Mouse (Mus musculus) cortical plate, adult 2 months (tissue): Measurements from ENCODE around the gene Htt. TPM values are rescaled to one million over a fixed set of nuclear protein-coding genes. Genes with fewer than 3 reads are reported as not detected.
"Not testable (repeated sequence)": the region's sequence is repeated elsewhere in the genome, so short reads cannot be mapped to it uniquely, and the experiment has no call there.

Source experiments
- H3K27ac ChIP-seq: fragments of 200-500 bp; 2 replicates; pipeline ENCODE4 v1.5.1; 2012; ENCODE audit warnings: low read length, control low read depth, inconsistent platforms; ENCODE audit not compliant: insufficient read depth
- H3K4me1 ChIP-seq: fragments of 200-500 bp; 2 replicates; pipeline ENCODE4 v1.6.1; 2011; ENCODE audit warnings: low read length; ENCODE audit not compliant: control insufficient read depth, insufficient read depth
- H3K4me3 ChIP-seq: fragments of 200-500 bp; 2 replicates; pipeline ENCODE4 v1.5.1; 2011; ENCODE audit warnings: mild to moderate bottlenecking, low read length, control low read depth; ENCODE audit not compliant: insufficient read depth
- CTCF ChIP-seq: fragments of 200-500 bp; IDR thresholded peaks from 2 replicates; pipeline ENCODE4 v1.5.1; 2011; ENCODE audit warnings: mild to moderate bottlenecking, control low read depth, low read length; ENCODE audit not compliant: insufficient read depth; ENCODE audit errors: extremely low read depth
- POLR2A ChIP-seq: fragments of 200-500 bp; IDR thresholded peaks from 2 replicates; pipeline ENCODE4 v1.6.1; 2011; ENCODE audit warnings: mild to moderate bottlenecking, low read length, control low read depth; ENCODE audit not compliant: insufficient read depth; ENCODE audit errors: extremely low read depth
- polyA plus RNA-seq: library from polyadenylated mRNA; depleted of rRNA; stranded (reverse); fragments of >200 nt; gene quantifications from 2 replicates; pipeline ENCODE4 v1.2.3, GENCODE M21; 2012

The Htt gene
- polyA plus RNA-seq, 1 experiment, result 43.1 TPM

DNA sequence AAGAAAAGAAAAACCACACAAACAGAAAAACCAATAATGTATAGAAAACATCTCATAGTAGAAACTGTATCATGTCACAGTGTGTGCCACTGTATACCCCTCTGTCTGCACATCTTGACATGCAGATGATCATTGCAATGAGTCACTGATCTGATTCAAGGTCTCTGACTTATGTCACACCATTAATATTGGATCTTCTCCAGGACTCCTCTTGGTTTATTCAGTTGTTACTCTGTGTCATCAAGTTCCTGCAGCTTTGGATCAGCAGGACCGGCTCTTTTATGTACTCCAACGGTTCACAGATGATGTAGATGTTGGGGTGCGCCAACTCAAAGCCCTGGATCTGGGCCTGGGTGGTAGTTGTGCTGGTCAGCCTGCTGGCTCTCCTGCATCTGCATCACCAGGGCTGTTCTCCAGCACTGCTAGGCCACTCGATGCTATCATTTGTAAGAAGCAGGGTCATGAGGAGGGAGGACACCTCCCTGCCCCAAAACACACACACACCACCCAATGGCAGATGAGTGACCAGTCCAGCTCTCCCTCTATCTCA lies 11.2 kb downstream of the Htt start:
- TF ChIP-seq CTCF, result no peak
- TF ChIP-seq POLR2A, result no peak
- Histone ChIP-seq H3K4me3 (no peak overlapping the region), H3K4me1 (no peaks in the 10 kb centered on the region; the same call in 1 of the 2 replicates), H3K27ac (no peak overlapping the region)

- no peak for TF ChIP-seq POLR2A
- no peak for TF ChIP-seq CTCF
- Histone ChIP-seq H3K27ac (no peak overlapping the region), H3K4me3 (no peak overlapping the region), H3K4me1 (no peaks in the 10 kb centered on the region; the same call in 1 of the 2 replicates)
Observed at GRCm38 (mm10) chr5:34773392-34773791, 11.9 kb downstream of the Htt start.

- Histone ChIP-seq H3K4me1 (peaks cover 2% of the 10 kb centered on the region; the same call in 1 of the 2 replicates), H3K27ac (peak overlapping the region; percentile 65; the same call in 1 of the 2 replicates), H3K4me3 (no peak overlapping the region)
- TF ChIP-seq CTCF (no peak), POLR2A (no peak)
Observed at GRCm38 (mm10) chr5:34785027-34785426, 23.5 kb downstream of the Htt start.

GRCm38 (mm10) chr5:34791141-34791540 lies 29.6 kb downstream of the Htt start:
- Histone ChIP-seq H3K4me3 (no peak overlapping the region), H3K27ac (no peak overlapping the region), H3K4me1 (no peaks in the 10 kb centered on the region)
- TF ChIP-seq CTCF (no peak), POLR2A (no peak)

DNA sequence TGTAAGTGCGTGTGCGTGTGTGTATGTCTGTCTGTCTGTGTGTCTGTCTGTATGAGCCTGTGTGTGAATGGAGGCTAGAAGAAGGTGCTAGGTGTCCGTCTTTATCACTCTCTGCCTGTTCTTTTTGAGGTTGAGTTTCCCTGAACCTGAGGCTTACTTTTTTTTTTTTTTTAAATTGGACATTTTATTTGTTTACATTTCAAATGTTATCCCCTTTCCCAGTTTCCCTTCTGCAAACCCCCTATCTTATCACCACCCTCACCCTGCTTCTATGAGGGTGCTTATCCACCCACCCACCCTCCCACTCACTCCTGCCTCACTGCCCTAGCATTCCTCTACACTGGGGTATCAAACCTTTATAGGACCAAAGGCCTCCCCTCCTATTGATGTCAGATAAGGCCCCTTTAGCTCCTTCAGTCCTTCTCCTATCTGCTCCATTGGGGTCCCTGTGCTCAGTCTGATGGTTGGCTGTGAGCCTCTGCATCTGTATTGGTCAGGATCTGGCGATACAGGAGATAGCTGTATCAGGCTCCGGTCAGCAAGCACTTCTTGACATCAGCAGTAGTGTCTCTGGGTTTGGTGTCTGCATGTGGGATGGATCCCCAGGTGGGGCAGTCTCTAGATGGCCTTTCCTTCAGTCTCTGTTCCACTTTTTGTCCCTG lies 38.9 kb downstream of the Htt start:
- no peaks in the 10 kb centered on the region for H3K4me1 ChIP-seq
- H3K4me3 ChIP-seq, result no peak overlapping the region
- H3K27ac ChIP-seq, result no peak overlapping the region
- no peak for TF ChIP-seq POLR2A
- TF ChIP-seq CTCF, result no peak

- no peak for TF ChIP-seq CTCF
- TF ChIP-seq POLR2A, result no peak
Observed at GRCm38 (mm10) chr5:34806038-34806437, 44.5 kb downstream of the Htt start.

DNA sequence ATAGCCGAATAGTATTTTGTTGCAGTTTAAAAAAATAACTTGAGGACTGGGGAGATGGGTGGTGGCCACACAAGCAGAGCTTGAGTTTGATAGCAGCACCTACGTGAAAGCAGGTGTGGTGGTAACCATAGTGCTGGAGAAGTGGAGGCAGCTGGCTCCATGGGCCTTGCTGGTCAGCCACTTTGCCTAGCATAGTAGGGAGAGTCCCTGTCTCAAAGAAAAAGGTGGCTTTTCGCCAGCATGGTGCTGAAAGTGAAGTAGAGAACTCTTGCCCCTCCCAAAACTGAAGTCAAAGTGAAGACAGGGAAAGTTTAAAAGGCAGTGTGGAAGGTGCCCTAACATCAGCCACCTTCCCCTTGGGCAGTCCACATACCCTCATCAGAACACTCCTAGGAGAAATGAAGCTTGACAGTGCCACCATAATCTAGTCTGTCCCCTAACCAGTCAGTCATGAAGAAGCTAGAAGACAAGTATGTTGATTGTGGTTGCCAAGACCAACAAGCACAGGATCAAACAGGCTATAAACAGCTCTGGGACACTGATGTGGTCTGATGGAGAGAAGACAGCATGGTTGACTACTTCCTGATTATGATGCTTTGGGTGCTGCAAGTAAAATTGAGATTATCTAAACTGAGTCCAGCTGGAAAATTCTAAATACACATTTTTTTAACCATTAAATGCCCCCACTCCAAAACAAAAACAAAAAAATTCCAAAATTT lies 61.0 kb downstream of the Htt start:
- no peak overlapping the region for H3K27ac ChIP-seq
- TF ChIP-seq POLR2A (no peak), CTCF (no peak)
- H3K4me3 ChIP-seq, result no peak overlapping the region
- H3K4me1 ChIP-seq, result no peaks in the 10 kb centered on the region

More at GRCm38 (mm10) chr5:34806038-34806437, 44.5 kb downstream of the Htt start:
- no peak overlapping the region for H3K27ac ChIP-seq
- H3K4me3 ChIP-seq, result no peak overlapping the region
- no peaks in the 10 kb centered on the region for H3K4me1 ChIP-seq

GRCm38 (mm10) chr5:34854079-34854478 lies 92.5 kb downstream of the Htt start:
- H3K4me1 ChIP-seq, result no peaks in the 10 kb centered on the region
- H3K27ac ChIP-seq, result no peak overlapping the region
- TF ChIP-seq CTCF (no peak), POLR2A (no peak)
- no peak overlapping the region for H3K4me3 ChIP-seq

GRCm38 (mm10) chr5:34865367-34865766 lies 103.8 kb downstream of the Htt start:
- H3K4me3 ChIP-seq, result no peak overlapping the region
- TF ChIP-seq POLR2A, result no peak
- no peaks in the 10 kb centered on the region for H3K4me1 ChIP-seq
- H3K27ac ChIP-seq, result no peak overlapping the region

GRCm38 (mm10) chr5:34880307-34880706 lies 118.8 kb downstream of the Htt start:
- H3K4me3 ChIP-seq, H3K27ac ChIP-seq, H3K4me1 ChIP-seq: not testable (repeated sequence)
